Mouse (Mus musculus) intestine, embryonic 14.5 days (tissue): ENCODE results near the gene Arl16. TPM values are rescaled to one million over a fixed set of nuclear protein-coding genes. Genes with fewer than 3 reads are reported as not detected.

Experiments used
- ATAC-seq: fragments of 200-750 bp; cut with Nextera tagmentation; replicated peaks from 2 replicates; pipeline ENCODE4 v1.8.0; 2017; ENCODE audit warnings: low read depth, moderate number of reproducible peaks, moderate TSS enrichment, moderate library complexity; ENCODE audit not compliant: low FRiP score, low TSS enrichment
- DNase-seq: peaks from one replicate; pipeline ENCODE4 v3.0.0-alpha.2; 2018; ENCODE audit warnings: low spot score
- H3K27ac ChIP-seq: fragments of 300-500 bp; sonication (generic); 2 replicates; pipeline ENCODE4 v1.5.1; 2014; ENCODE audit warnings: low read depth, mild to moderate bottlenecking, control low read depth
- H3K27me3 ChIP-seq: fragments of 300-500 bp; sonication (generic); replicated peaks from 2 replicates; pipeline ENCODE4 v1.6.1; 2014; ENCODE audit warnings: low read length, control low read depth; ENCODE audit not compliant: control insufficient read depth, insufficient read depth
- H3K36me3 ChIP-seq: fragments of 300-500 bp; sonication (generic); 2 replicates; pipeline ENCODE4 v1.6.1; 2014; ENCODE audit warnings: low read length, control low read depth; ENCODE audit not compliant: control insufficient read depth, insufficient read depth
- H3K4me1 ChIP-seq: fragments of 300-500 bp; sonication (generic); replicated peaks from 2 replicates; pipeline ENCODE4 v1.6.1; 2014; ENCODE audit warnings: low read length, control low read depth, mixed read lengths; ENCODE audit not compliant: control insufficient read depth, insufficient read depth
- H3K4me2 ChIP-seq: fragments of 300-500 bp; sonication (generic); 2 replicates; pipeline ENCODE4 v1.6.1; 2014; ENCODE audit warnings: low read length
- H3K4me3 ChIP-seq: fragments of 300-500 bp; sonication (generic); 2 replicates; pipeline ENCODE4 v1.5.1; 2014; ENCODE audit warnings: low read depth, low read length, control low read depth, mixed read lengths
- H3K9ac ChIP-seq: fragments of 300-500 bp; sonication (generic); 2 replicates; pipeline ENCODE4 v1.6.1; 2014; ENCODE audit warnings: mild to moderate bottlenecking, low read length
- H3K9me3 ChIP-seq: fragments of 300-500 bp; sonication (generic); 2 replicates; pipeline ENCODE4 v1.6.1; 2016; ENCODE audit warnings: low read length, control low read depth; ENCODE audit not compliant: control insufficient read depth
- WGBS: fragments of 180-500 bp; shearing (Covaris S2); extraction: QIAGEN DNeasy Blood & Tissue Kit; methylation state at CpG from one replicate; pipeline ENCODE4 v1.1.7; 2014; 5-methylcytosine and 5-hydroxymethylcytosine counted together
- polyA plus RNA-seq: library from polyadenylated mRNA; unstranded; fragments of >200 nt; fragmentation: Nextera tagmentation; extraction: Ambion mirVana; gene quantifications from 2 replicates; pipeline ENCODE4 v1.2.1, GENCODE M21; 2014

Arl16 gene
- polyA plus RNA-seq, 1 experiment from 2014 or later, result 46.0 TPM

DNA sequence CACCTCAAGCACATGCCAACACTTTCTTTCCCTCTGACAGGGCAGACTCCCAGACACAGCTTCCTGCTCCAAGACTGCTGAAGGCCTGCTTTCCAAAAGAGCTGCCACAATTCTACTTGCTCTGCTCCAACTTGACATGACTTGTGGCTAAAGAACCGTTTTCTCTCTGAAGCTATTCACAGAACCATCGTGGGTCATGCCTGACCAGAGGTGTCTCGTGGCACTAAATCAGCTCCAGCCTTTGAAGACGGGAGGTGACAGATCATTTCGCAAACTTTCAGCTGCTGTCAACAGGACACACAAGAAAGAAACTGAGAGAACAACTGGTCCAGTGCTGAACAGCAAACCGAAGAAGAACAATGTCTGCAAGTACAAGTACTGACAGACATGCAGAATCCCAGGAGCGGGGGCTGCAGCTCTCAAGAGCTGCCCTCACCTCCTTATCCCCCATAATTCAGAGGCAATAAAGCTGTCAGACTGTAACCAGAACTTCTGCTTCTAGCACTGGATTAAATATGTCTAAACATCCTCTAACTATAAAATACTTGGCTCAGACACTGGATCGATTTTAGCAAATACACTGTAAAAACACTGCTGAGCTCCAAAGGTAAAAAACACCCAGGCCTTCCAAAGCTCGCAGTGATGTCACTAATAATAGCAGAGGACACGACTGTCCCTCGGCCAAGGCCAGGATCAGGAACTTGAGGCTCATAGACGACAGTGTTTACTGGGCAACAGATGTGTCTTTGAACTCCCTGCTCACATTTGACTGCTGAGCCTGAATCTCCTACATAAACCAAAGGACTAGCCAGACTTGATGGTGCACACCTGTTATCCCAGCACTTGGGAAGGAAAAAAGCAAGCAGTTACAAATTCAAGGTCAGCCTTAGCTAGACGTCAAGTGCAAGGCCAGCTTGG lies 44.5 kb downstream of the Arl16 start:
- Histone ChIP-seq H3K9me3 (no peaks in the 10 kb centered on the region), H3K27ac (peak overlapping the region; percentile 22; the same call in 1 of the 2 replicates), H3K4me3 (no peak overlapping the region), H3K4me1 (peaks cover 10% of the 10 kb centered on the region), H3K4me2 (peak overlapping the region; percentile 15; the same call in 1 of the 2 replicates), H3K27me3 (no peaks in the 10 kb centered on the region), H3K9ac (0 out of 2 replicates have a peak overlapping the region, but pooled peaks have one; percentile 10), H3K36me3 (peaks cover 74% of the 10 kb centered on the region)
- 37% methylated on average over 13 of the region's 13 CpGs for WGBS
- ATAC-seq, result peak; percentile 68; the same call in 1 of the 2 replicates
- no peak for DNase-seq

DNA sequence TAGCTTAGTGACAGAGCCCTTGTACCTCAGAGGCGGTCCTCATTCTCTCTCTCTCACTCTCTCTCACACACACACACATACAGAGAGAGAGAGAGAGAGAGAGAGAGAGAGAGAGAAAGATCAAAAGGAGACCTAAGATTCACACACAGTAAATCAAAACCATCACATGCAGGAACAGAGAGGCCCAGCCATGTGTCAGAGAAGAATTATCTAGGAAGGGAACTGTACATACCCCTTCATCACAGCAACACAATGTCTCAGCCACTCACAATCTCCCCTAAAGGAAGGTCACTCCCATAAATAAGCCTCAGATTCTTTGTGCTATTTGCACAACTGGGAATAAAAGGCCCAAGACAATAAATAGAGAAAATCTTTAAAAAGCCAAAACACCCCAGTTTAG lies 48.8 kb downstream of the Arl16 start:
- Histone ChIP-seq H3K27me3 (no peaks in the 10 kb centered on the region), H3K4me3 (no peak overlapping the region), H3K27ac (no peak overlapping the region), H3K9ac (no peak overlapping the region), H3K4me1 (peaks cover 7% of the 10 kb centered on the region), H3K9me3 (no peaks in the 10 kb centered on the region), H3K36me3 (peaks cover 73% of the 10 kb centered on the region), H3K4me2 (no peak overlapping the region)
- WGBS, result 88% methylated on average over 1 of the region's 1 CpGs
- DNase-seq, result no peak
- ATAC-seq, result no peak

DNA sequence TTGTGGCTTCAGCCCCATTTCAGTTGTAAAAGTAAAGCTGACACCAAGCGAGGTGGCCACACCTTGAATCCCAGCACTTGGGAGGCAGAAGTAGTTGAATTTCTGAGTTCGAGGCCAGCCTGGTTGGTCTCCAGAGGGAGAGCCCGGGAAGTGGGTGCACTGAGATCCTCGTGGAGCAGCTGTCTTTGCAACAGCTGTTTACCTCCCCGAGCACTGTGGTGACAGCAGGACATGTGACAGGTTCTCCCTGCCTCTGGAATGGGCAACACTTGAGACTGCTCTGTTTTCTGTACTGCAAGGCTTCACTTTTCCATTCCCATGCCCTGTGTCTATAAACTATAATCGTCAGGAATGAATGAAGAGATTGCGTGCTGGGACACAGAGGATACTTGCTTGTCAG lies 49.6 kb downstream of the Arl16 start:
- Histone ChIP-seq H3K4me3 (no peak overlapping the region), H3K4me2 (no peak overlapping the region), H3K9ac (no peak overlapping the region), H3K27ac (no peak overlapping the region), H3K4me1 (peaks cover 7% of the 10 kb centered on the region), H3K9me3 (no peaks in the 10 kb centered on the region), H3K36me3 (peaks cover 81% of the 10 kb centered on the region), H3K27me3 (no peaks in the 10 kb centered on the region)
- no peak for DNase-seq
- no peak for ATAC-seq
- 89% methylated on average over 7 of the region's 7 CpGs for WGBS

Other genes with a start within 250 kb of the Arl16 start
- 12.1 and 12.7 TPM in 2 replicates for gene Bahcc1, start 234.7 kb downstream of the Arl16 start, polyA plus RNA-seq
- gene Actg1, start 119.1 kb downstream of the Arl16 start, polyA plus RNA-seq, result 2,797 and 3,021 TPM in 2 replicates
- 0.12 and 0.65 TPM in 2 replicates for gene Fscn2, start 106.1 kb downstream of the Arl16 start, polyA plus RNA-seq
- gene Faap100, start 88.8 kb downstream of the Arl16 start, polyA plus RNA-seq, result 32.6 and 37.0 TPM in 2 replicates
- 34.5 and 37.4 TPM in 2 replicates for gene Nploc4, start 29.9 kb downstream of the Arl16 start, polyA plus RNA-seq
- gene Tspan10, start 25.0 kb downstream of the Arl16 start, polyA plus RNA-seq, result not detected in 2 replicates
- not detected in 2 replicates for gene Pde6g, start 14.1 kb downstream of the Arl16 start, polyA plus RNA-seq
- 16.5 and 17.5 TPM in 2 replicates for gene Oxld1, start 9.5 kb downstream of the Arl16 start, polyA plus RNA-seq
- 30.5 and 31.2 TPM in 2 replicates for gene Ccdc137, start 9.5 kb downstream of the Arl16 start, polyA plus RNA-seq
- gene Mrpl12, start 17.0 kb upstream of the Arl16 start, polyA plus RNA-seq, result 218 and 226 TPM in 2 replicates
- 74.6 and 83.1 TPM in 2 replicates for gene Slc25a10, start 24.2 kb upstream of the Arl16 start, polyA plus RNA-seq
- 0.42 and 0.50 TPM in 2 replicates for gene Gcgr, start 63.1 kb upstream of the Arl16 start, polyA plus RNA-seq
- 191 and 209 TPM in 2 replicates for gene Mcrip1, start 82.1 kb upstream of the Arl16 start, polyA plus RNA-seq
- gene Ppp1r27, start 83.5 kb upstream of the Arl16 start, polyA plus RNA-seq, result 0.24 TPM in 1 of 2 replicates, not detected in the other
- 746 and 800 TPM in 2 replicates for gene P4hb, start 105.6 kb upstream of the Arl16 start, polyA plus RNA-seq
- gene Arhgdia, start 114.0 kb upstream of the Arl16 start, polyA plus RNA-seq, result 627 and 633 TPM in 2 replicates
- gene Alyref, start 130.8 kb upstream of the Arl16 start, polyA plus RNA-seq, result 387 and 448 TPM in 2 replicates
- gene Anapc11, start 130.8 kb upstream of the Arl16 start, polyA plus RNA-seq, result 244 TPM in 2 replicates
- 3.5 and 4.4 TPM in 2 replicates for gene Npb, start 140.9 kb upstream of the Arl16 start, polyA plus RNA-seq
- gene Pcyt2, start 150.3 kb upstream of the Arl16 start, polyA plus RNA-seq, result 157 and 179 TPM in 2 replicates
- gene Sirt7, start 157.6 kb upstream of the Arl16 start, polyA plus RNA-seq, result 31.8 and 35.6 TPM in 2 replicates
- 20.1 and 25.0 TPM in 2 replicates for gene Mafg, start 166.0 kb upstream of the Arl16 start, polyA plus RNA-seq
- 22.4 and 23.2 TPM in 2 replicates for gene Pycr1, start 176.2 kb upstream of the Arl16 start, polyA plus RNA-seq
- gene Myadml2, start 180.6 kb upstream of the Arl16 start, polyA plus RNA-seq, result 0.32 TPM in 1 of 2 replicates, not detected in the other
- gene Notum, start 193.6 kb upstream of the Arl16 start, polyA plus RNA-seq, result 1.1 and 1.3 TPM in 2 replicates
- 93.2 and 104 TPM in 2 replicates for gene Aspscr1, start 205.4 kb upstream of the Arl16 start, polyA plus RNA-seq
- gene Cenpx, start 246.1 kb upstream of the Arl16 start, polyA plus RNA-seq, result 178 TPM in 2 replicates
- gene Lrrc45, start 246.3 kb upstream of the Arl16 start, polyA plus RNA-seq, result 42.8 and 44.9 TPM in 2 replicates